Mouse (Mus musculus) lung, postnatal 14 days (tissue): ENCODE results near the gene Sidt1.

ENCODE experiments used
- DNase-seq: peaks from one replicate; pipeline ENCODE4 v3.0.0; 2021

Sidt1 gene

GRCm38 (mm10) chr16:44332861-44333284 lies at the start of gene Sidt1:
Sidt1 (minus strand) TSS chr16:44333196.
- DNase-seq = peak; percentile 19

DNA sequence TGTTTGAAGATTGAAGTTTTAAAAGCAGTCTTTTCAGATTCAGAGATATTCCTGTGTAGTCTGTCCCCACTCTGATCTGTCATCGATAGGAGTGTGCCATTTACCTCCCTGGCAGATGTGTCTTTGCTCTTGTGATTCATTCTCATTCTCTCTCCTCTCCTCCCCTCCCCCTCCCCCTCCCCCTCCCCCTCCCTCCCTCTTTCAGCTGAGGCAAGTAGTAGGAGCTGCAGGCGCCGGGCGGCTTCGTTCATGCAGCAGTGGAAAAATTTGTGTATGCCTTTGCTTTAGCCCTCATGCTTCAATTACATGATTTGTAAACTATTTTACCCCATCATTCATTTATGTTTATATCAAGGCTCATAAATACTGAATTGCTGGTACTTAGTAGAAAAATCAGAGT lies 48.6 kb upstream of the Sidt1 start:
- no peak for DNase-seq

DNA sequence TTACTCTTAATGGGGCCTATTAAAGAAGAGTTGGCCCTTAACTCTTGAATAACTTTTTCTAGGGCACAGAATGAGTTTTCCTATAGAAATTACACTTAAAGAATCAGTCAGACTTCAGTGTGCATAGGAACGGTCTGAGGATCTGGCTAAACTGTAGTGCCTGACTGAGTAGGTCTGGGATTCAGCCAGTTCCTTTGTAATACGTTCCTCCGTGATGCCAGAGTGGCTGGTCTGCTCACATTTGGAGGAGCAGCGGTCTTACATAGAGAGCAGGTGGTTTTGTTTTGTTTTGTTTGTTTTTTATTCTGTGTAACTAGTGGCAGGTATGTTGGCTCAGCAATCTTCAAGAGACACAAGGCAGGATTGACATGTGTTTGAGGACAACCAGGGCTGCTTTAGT lies 47.0 kb upstream of the Sidt1 start:
- no peak for DNase-seq

- no peak for DNase-seq
Measured at GRCm38 (mm10) chr16:44375459-44375858, 42.5 kb upstream of the Sidt1 start.

DNA sequence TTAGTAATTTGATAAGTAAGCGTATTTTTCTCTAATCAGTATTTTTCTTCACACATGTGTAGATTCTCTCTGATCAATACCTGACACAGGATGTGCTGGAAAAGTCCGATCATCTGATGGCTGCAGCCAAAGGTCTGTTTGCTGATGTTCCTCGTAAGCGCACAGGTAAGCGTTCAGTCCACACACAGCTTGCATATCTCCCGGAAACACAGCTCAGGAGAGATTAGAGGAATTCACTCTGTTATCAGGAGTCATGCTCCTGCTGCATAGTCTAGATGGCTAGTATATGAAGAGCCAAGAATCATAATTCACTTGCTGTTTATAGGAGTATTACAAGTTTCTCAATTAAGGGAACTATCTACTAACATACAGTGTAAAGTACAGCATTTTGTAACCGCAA lies 32.5 kb upstream of the Sidt1 start:
- DNase-seq = no peak

- peak; percentile 32 for DNase-seq
Measured at GRCm38 (mm10) chr16:44361921-44362890, 29.2 kb upstream of the Sidt1 start.

- DNase-seq = peak; percentile 58
Measured at GRCm38 (mm10) chr16:44357571-44358268, 24.7 kb upstream of the Sidt1 start.

DNA sequence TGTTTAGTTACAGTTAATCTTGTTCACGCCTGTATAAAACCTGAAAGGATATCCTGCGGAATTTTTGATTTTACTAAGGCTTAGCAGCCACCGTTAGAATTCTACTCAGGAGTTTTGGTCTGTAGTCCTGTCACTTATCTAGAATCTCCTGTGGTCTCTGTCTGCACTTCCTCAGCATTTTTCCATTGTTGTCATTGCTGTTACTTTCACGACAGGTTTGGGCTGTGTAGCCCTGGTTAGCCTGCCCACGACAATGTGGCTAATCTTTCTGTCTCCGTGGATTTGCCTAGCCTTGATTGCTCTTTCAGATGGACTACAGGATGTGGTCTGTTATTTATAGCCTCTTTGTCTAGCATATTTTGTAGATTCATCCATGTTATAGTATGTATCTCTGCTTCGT lies 23.3 kb upstream of the Sidt1 start:
- DNase-seq = no peak

GRCm38 (mm10) chr16:44349801-44350397 lies 16.9 kb upstream of the Sidt1 start:
- no peak for DNase-seq

DNA sequence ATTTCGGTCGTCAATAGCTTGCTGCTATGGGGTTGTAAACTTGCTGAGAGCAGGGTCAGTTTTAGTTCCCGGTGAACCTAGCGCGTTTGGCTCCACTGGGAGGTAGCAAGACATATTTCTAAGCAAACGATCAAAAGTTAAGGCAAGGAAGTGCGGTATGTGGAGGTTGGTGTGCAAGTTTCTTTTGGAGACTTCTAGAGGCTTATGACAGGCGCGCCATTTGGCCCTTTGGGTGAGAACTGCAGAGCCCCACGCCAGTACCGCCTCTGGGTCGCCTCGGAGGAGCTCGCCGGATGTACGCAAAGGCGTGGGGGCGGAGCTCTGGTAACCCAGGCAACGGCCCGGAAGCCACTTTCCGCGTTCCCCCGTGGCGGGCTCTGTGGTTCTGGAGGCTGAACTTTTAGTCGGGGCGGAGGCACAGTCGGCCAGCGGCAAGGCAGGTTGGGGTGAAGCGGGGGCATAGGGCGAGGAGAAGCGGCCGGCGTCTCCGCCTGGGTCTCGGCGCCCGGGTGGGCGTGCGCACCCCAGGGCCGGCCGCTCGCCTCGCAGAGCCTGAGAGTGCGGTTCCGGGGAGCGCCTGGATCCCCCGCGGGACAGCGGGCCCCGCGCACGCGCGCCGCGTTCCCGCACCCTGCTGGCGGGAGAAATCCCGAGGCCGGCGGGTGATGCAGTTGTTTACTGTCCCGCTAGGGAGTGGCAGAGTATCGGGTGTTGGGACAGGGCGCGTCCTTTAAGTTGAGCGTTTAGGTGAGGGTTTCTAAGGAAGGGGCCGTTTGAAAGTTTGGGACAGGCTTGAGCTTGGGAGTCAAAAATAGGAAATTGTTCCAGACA lies 14.3 kb upstream of the Sidt1 start, which contains the start of gene Spice1:
Spice1 (plus strand) TSS at position 51 of the 831 bp plus-strand sequence.
- peak; percentile 98 for DNase-seq

DNA sequence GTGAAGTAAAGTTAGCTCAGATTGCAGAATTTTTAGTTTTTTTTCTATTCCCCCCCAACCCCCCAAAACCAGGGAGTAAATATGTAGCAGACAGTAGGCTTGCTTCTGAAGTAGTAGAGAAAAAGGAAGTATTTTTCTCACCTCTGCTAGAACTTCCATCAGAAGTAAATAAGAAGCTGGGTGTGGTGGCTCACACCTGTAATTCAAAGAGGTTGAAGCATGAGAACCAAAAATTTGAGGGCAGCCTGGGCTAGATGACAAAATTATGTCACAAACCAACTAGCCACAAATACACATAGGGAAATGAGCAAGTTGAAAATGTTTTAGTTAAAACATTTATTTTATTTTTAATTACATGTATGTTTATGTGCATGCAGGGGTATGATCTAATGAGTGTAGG lies 4.5 kb upstream of the Sidt1 start:
- DNase-seq = no peak

GRCm38 (mm10) chr16:44331995-44332860 lies 768 bp downstream of the Sidt1 start:
- DNase-seq = no peak

GRCm38 (mm10) chr16:44331671-44331994 lies 1.4 kb downstream of the Sidt1 start:
- no peak for DNase-seq

DNA sequence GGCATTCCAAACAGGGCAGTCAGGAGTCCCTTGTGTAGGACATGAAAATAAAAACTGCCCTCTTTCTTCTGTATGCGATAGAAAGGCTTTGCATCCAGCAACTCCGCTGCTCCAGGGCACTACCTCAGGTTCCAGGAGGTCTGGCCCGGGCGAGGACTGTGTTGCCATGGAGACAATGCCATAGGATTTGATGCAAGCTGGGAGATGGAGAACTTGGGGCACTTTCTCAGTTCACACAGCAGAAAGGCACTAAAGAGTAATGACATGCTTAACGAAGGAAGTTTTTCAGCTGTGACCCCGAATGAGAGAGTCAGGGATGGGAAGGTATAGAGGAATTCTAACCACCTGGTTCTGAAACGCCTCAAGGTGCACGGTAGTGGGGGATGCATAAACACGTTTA lies 1.8 kb downstream of the Sidt1 start:
- no peak for DNase-seq

- no peak for DNase-seq
Measured at GRCm38 (mm10) chr16:44330657-44331056, 2.3 kb downstream of the Sidt1 start.

GRCm38 (mm10) chr16:44328644-44329043 lies 4.4 kb downstream of the Sidt1 start:
- no peak for DNase-seq

- DNase-seq = no peak
Measured at GRCm38 (mm10) chr16:44320232-44320631, 12.8 kb downstream of the Sidt1 start.

DNA sequence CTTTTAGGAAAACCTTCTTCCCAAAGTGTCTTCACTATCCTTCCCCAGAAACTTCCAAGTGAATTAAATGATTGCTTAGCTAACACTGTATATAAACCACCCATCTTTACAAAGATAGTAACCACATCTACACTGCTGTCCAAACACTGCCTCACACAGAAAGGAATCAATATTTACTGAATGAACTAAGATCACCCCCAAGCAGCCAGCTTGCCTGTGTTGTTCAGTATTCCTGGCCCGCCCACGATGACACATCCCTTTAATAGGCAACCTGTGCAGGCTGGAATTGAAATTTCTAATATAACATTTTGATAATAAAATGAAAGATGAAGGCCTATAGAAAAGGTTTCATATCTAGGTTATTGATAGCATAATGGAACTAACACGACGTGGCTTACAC lies 16.6 kb downstream of the Sidt1 start:
- no peak for DNase-seq

GRCm38 (mm10) chr16:44313422-44313821 lies 19.6 kb downstream of the Sidt1 start:
- DNase-seq = no peak

DNA sequence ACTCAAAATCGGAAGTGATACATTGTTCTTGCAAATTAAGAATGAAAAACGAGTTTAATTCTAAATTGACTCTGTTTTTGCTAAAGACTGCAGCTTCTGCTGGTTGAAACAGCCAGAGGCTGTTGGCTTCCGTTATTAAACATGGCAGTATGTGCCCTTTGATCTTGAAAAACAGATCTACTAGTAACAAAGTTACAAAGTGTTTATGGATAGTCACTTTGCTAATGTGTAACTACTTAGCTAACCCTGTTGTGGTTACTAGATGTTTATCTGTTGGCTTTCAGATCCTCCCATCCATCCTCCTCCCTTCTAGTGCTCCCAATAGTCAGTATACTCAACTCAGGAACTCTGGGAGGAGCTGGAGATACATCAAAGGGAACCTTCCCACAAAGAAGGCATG lies 27.4 kb downstream of the Sidt1 start:
- no peak for DNase-seq

GRCm38 (mm10) chr16:44303822-44304221 lies 29.2 kb downstream of the Sidt1 start:
- DNase-seq = no peak
